Mouse (Mus musculus) ES-Bruce4 (cell line): ENCODE results near the gene Fam19a2. TPM values are rescaled to one million over a fixed set of nuclear protein-coding genes. Genes with fewer than 3 reads are reported as not detected.

ENCODE experiments used
- H3K27ac ChIP-seq: 2 replicates; pipeline ENCODE4 v1.5.1; 2012; ENCODE audit warnings: low read length, inconsistent platforms; ENCODE audit not compliant: insufficient read depth
- H3K27me3 ChIP-seq: 2 replicates; pipeline ENCODE4 v1.6.1; 2012; ENCODE audit warnings: mild to moderate bottlenecking, low read length, inconsistent platforms; ENCODE audit not compliant: control insufficient read depth, poor library complexity, insufficient read depth, severe bottlenecking
- H3K36me3 ChIP-seq: 2 replicates; pipeline ENCODE4 v1.6.1; 2012; ENCODE audit warnings: inconsistent platforms, mild to moderate bottlenecking, low read length, moderate library complexity; ENCODE audit not compliant: control insufficient read depth, poor library complexity, insufficient read depth, severe bottlenecking
- H3K4me1 ChIP-seq: one replicate; pipeline ENCODE4 v1.8.1; 2011; ENCODE audit warnings: low read length; ENCODE audit not compliant: control insufficient read depth, insufficient read depth
- H3K4me3 ChIP-seq: 2 replicates; pipeline ENCODE4 v1.5.1; 2011; ENCODE audit warnings: low read depth, mild to moderate bottlenecking, low read length
- H3K9ac ChIP-seq: 2 replicates; pipeline ENCODE4 v1.6.1; 2012; ENCODE audit warnings: low read depth, mild to moderate bottlenecking, inconsistent platforms; ENCODE audit not compliant: poor library complexity, severe bottlenecking
- H3K9me3 ChIP-seq: replicated peaks from 2 replicates; pipeline ENCODE4 v1.6.1; 2012; ENCODE audit warnings: mild to moderate bottlenecking, low read length, inconsistent platforms; ENCODE audit not compliant: control insufficient read depth, poor library complexity, insufficient read depth, severe bottlenecking
- CTCF ChIP-seq: IDR thresholded peaks from one replicate; pipeline ENCODE4 v1.8.1; 2011; ENCODE audit warnings: low read depth, low read length
- EP300 ChIP-seq: IDR thresholded peaks from 2 replicates; pipeline ENCODE4 v1.6.1; 2011; ENCODE audit warnings: low read depth, low read length; ENCODE audit not compliant: insufficient read depth
- POLR2A ChIP-seq: IDR thresholded peaks from one replicate; pipeline ENCODE4 v1.8.1; 2011; ENCODE audit warnings: low read length; ENCODE audit not compliant: insufficient read depth
- polyA plus RNA-seq: library from polyadenylated mRNA; stranded (reverse); fragments of >200 nt; gene quantifications from 2 replicates; pipeline ENCODE4 v1.2.4, GENCODE M21; 2011; ENCODE audit warnings: low read depth; ENCODE audit not compliant: missing spikeins, insufficient read depth, insufficient read length

Fam19a2 gene
- not detected in 2 replicates for polyA plus RNA-seq

DNA sequence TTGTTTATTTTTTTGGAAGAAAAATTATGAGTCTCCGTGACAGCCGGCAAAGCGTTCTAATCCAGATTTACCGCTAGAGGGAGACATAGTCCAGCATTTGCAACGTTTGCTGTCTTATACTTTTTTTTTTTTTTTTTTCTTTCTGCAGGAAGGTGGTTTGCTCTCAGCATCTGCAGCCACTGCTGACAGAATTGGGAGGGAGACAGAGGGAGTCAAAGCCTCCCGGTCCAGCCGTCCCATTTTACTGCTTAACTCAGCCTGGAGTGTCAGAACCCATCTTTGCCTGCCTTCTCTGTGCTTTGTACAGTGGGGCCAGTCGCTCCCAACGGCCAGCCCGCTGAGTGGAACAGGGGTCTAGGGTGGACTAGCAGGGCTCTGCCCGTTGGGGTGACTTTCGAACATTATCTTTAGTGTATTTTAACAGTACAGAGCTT lies at the start of gene Fam19a2:
Gene Fam19a2 (plus strand): TSS at position 121 of the 434 bp plus-strand sequence.
- Histone ChIP-seq H3K36me3 (no peaks in the 10 kb centered on the region), H3K9ac (peak within 1 kb of the TSS; percentile 35; the same call in 1 of the 2 replicates), H3K9me3 (no peaks in the 10 kb centered on the region), H3K4me3 (peak within 1 kb of the TSS; percentile 48), H3K27ac (no peak within 1 kb of the TSS), H3K27me3 (peaks cover 22% of the 10 kb centered on the region), H3K4me1 (no peaks in the 10 kb centered on the region)
- TF ChIP-seq POLR2A (no peak), CTCF (peak; percentile 6), EP300 (no peak)

DNA sequence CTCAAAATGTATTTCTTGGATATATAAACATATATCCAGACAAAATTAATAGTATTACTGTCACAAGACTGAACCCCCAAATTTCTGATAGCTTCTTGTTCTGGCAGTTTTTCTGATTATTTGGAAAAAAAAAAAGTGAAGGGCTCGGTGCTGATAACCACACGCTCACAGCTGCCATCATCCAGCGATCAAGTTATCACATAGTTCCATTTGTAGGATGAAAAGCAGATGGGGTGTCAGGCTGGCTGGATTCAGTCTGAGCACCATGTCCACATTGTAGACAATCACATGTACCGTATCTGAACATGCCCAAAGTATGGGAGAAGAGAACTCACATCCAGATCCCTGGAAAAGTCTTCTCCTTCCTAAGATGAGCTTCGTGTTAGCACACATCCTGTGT lies 41.0 kb upstream of the Fam19a2 start:
- H3K27me3 ChIP-seq = no peaks in the 10 kb centered on the region
- TF ChIP-seq EP300 (no peak), POLR2A (no peak), CTCF (no peak)
- no peak overlapping the region for H3K4me3 ChIP-seq

DNA sequence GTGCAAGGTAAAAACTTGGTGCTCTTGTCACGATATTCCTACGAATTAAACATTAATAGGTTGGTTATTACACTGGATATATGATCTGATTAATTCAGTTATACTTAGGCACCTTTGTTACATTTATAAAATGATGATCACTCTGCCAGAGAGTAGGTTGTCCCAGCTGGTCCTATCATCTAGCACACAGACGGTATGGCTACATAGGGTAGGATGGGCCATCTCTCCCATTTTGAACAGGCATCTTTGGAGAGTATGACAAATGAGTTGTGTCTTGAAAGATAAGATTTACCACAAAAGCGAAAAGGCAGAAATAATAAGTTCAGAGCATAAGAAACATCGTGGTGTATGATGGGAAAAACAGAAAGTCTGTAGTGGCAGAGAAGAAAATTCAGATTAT lies 34.4 kb upstream of the Fam19a2 start:
- TF ChIP-seq POLR2A (no peak), EP300 (no peak), CTCF (no peak)
- H3K9me3 ChIP-seq = no peaks in the 10 kb centered on the region
- H3K9ac ChIP-seq = no peak overlapping the region
- no peaks in the 10 kb centered on the region for H3K4me1 ChIP-seq
- H3K27me3 ChIP-seq = no peaks in the 10 kb centered on the region; the same call in 1 of the 2 replicates
- no peaks in the 10 kb centered on the region for H3K36me3 ChIP-seq
- H3K4me3 ChIP-seq = no peak overlapping the region
- no peak overlapping the region for H3K27ac ChIP-seq

More for the DNA sequence above, 41.0 kb upstream of the Fam19a2 start:
- H3K27ac ChIP-seq = no peak overlapping the region
- H3K36me3 ChIP-seq = no peaks in the 10 kb centered on the region
- no peaks in the 10 kb centered on the region for H3K9me3 ChIP-seq
- no peak overlapping the region for H3K9ac ChIP-seq
- no peaks in the 10 kb centered on the region for H3K4me1 ChIP-seq

DNA sequence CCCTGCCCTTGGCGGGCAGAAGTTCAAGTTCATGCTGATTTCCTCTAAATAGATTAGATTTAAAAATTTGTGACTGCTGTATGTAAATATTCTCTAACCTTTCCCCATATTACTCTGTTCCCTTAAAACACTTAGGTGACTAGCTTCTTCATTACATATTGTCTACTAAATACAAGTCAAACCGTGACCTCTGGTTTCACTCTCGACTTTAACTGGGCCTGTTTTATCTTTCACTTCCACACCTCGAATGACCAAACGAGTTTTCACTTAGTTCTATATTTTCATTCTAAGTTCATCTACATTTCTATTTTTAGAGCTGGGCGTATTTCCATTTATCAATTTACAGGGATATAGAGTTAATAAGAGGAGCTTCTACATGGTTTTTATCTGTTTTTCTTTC lies 15.7 kb upstream of the Fam19a2 start:
- Histone ChIP-seq H3K27me3 (no peaks in the 10 kb centered on the region), H3K4me3 (no peak overlapping the region), H3K9ac (no peak overlapping the region), H3K27ac (no peak overlapping the region), H3K9me3 (no peaks in the 10 kb centered on the region), H3K36me3 (no peaks in the 10 kb centered on the region), H3K4me1 (no peaks in the 10 kb centered on the region)
- no peak for TF ChIP-seq POLR2A
- no peak for TF ChIP-seq CTCF
- no peak for TF ChIP-seq EP300

DNA sequence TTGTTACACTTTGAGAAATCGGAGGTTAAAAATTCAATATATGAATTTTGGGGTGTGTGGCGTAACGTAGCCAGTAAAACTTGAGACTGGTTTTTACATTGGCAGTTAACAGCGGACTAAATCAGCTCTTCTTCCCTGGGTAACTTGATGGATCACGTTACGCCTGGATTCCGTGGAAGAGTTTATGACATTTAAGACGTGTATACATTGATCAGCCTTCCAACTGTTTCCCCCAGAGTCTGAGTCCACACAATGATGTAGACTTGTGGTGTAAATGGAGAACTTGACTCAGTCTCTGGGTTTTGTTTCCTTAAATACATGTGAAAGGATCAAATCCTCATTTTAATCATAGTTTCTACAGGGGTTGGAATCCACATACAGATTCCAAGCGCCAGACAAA lies 11.9 kb upstream of the Fam19a2 start:
- Histone ChIP-seq H3K9ac (no peak overlapping the region), H3K9me3 (no peaks in the 10 kb centered on the region), H3K36me3 (no peaks in the 10 kb centered on the region), H3K27ac (no peak overlapping the region), H3K4me3 (no peak overlapping the region), H3K27me3 (no peaks in the 10 kb centered on the region), H3K4me1 (no peaks in the 10 kb centered on the region)
- TF ChIP-seq EP300 (no peak), POLR2A (no peak), CTCF (no peak)

GRCm38 (mm10) chr10:123254299-123254698 lies 9.5 kb upstream of the Fam19a2 start:
- TF ChIP-seq POLR2A = no peak
- TF ChIP-seq EP300 = no peak
- TF ChIP-seq CTCF = no peak
- H3K9ac ChIP-seq = no peak overlapping the region
- H3K4me1 ChIP-seq = no peaks in the 10 kb centered on the region
- no peaks in the 10 kb centered on the region for H3K27me3 ChIP-seq
- no peaks in the 10 kb centered on the region for H3K36me3 ChIP-seq
- no peak overlapping the region for H3K27ac ChIP-seq
- H3K9me3 ChIP-seq = no peaks in the 10 kb centered on the region
- no peak overlapping the region for H3K4me3 ChIP-seq
